Mouse (Mus musculus) heart, embryonic 12.5 days (tissue): Measurements from ENCODE around the gene Kynu. TPM values are rescaled to one million over a fixed set of nuclear protein-coding genes. Genes with fewer than 3 reads are reported as not detected.

Experiments
- ATAC-seq: fragments of 200-750 bp; cut with Nextera tagmentation; 2 replicates; pipeline ENCODE4 v1.8.0; 2017; ENCODE audit warnings: moderate TSS enrichment, moderate library complexity; ENCODE audit not compliant: insufficient number of reproducible peaks, low FRiP score
- H3K27ac ChIP-seq: fragments of 300-500 bp; sonication (generic); 2 replicates; pipeline ENCODE4 v1.5.1; 2016; ENCODE audit warnings: mild to moderate bottlenecking, moderate library complexity; ENCODE audit not compliant: poor library complexity, severe bottlenecking
- H3K27me3 ChIP-seq: fragments of 300-500 bp; sonication (generic); replicated peaks from 2 replicates; pipeline ENCODE4 v1.6.1; 2016; ENCODE audit warnings: mild to moderate bottlenecking, moderate library complexity
- H3K36me3 ChIP-seq: fragments of 300-500 bp; sonication (generic); 2 replicates; pipeline ENCODE4 v1.6.1; 2016; ENCODE audit warnings: mild to moderate bottlenecking, moderate library complexity
- H3K4me1 ChIP-seq: fragments of 300-500 bp; sonication (generic); replicated peaks from 2 replicates; pipeline ENCODE4 v1.6.1; 2016; ENCODE audit warnings: mild to moderate bottlenecking
- H3K4me2 ChIP-seq: fragments of 300-500 bp; sonication (generic); 2 replicates; pipeline ENCODE4 v1.6.1; 2016; ENCODE audit warnings: mild to moderate bottlenecking, moderate library complexity
- H3K4me3 ChIP-seq: fragments of 300-500 bp; sonication (generic); 2 replicates; pipeline ENCODE4 v1.5.1; 2016; ENCODE audit warnings: mild to moderate bottlenecking
- H3K9ac ChIP-seq: fragments of 300-500 bp; sonication (generic); 2 replicates; pipeline ENCODE4 v1.6.1; 2016; ENCODE audit warnings: mild to moderate bottlenecking, moderate library complexity
- H3K9me3 ChIP-seq: fragments of 300-500 bp; sonication (generic); replicated peaks from 2 replicates; pipeline ENCODE4 v1.6.1; 2016; ENCODE audit warnings: mild to moderate bottlenecking, moderate library complexity
- WGBS: fragments of 180-500 bp; shearing (Covaris S2); methylation state at CpG from one replicate; pipeline ENCODE4 v1.1.7; 2016; 5-methylcytosine and 5-hydroxymethylcytosine counted together
- polyA plus RNA-seq: library from polyadenylated mRNA; unstranded; fragments of >200 nt; fragmentation: Nextera tagmentation; extraction: Ambion mirVana; gene quantifications from 2 replicates; pipeline ENCODE4 v1.2.1, GENCODE M21; 2016

Gene Kynu
- not detected in 2 replicates for polyA plus RNA-seq

DNA sequence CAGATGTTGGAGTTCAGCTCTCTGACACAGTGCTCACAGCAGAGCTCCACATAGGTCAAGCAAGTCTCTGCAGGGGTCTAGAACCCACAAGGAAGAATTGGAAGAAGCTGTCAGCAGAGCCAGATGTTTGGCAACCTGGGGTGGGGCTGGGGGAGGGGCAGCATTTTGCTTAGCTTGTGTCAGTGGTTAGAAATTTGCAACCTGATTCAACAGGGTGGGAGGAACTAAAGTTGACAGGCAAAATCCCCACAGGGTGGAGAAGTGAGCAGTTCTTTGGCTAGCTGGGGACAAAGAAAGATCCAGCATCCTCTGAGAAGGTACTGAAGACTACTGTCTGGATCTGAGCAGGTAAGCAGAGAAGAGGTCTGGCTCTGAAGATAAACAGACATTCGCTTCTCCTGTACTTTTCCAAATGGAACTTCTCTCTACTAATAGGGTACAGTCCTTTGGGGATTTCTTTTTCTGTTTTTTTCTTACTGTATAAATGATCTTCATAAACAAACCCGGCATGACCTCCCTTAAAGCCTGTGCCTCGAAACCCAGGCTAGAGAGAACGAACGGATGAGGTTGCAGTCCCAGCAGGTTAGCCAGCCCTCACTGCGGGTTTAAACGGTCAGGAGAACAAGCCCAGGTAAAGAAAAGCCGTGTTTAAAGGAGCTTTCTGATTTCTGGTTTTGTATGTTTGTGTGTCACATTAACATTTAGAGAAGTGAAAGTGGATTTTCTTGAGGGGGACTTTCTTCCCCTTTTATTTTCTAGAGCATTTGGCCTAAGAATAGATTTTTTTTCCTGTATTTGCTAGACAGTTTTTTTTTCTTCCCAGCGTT lies at the start of gene Kynu:
TSS of gene Kynu (plus strand) at position 268 of the 827 bp plus-strand sequence.
- no peak for ATAC-seq
- 33% methylated on average over 9 of the region's 9 CpGs for WGBS

GRCm38 (mm10) chr2:43506182-43506581 lies 48.9 kb upstream of the Kynu start:
- H3K4me1 ChIP-seq: no peaks in the 10 kb centered on the region
- 96% methylated on average over 3 of the region's 3 CpGs for WGBS
- H3K4me3 ChIP-seq: no peak overlapping the region
- no peaks in the 10 kb centered on the region for H3K9me3 ChIP-seq
- H3K27me3 ChIP-seq: no peaks in the 10 kb centered on the region
- H3K4me2 ChIP-seq: no peak overlapping the region
- no peak for ATAC-seq
- no peaks in the 10 kb centered on the region for H3K36me3 ChIP-seq
- no peak overlapping the region for H3K9ac ChIP-seq
- no peak overlapping the region for H3K27ac ChIP-seq

More for the DNA sequence above, at the start of gene Kynu:
- no peak within 1 kb of the TSS for H3K27ac ChIP-seq
- H3K36me3 ChIP-seq: no peaks in the 10 kb centered on the region
- H3K9me3 ChIP-seq: no peaks in the 10 kb centered on the region
- no peak within 1 kb of the TSS for H3K4me3 ChIP-seq
- no peaks in the 10 kb centered on the region for H3K27me3 ChIP-seq
- no peak within 1 kb of the TSS for H3K4me2 ChIP-seq
- H3K9ac ChIP-seq: no peak within 1 kb of the TSS
- H3K4me1 ChIP-seq: no peaks in the 10 kb centered on the region

DNA sequence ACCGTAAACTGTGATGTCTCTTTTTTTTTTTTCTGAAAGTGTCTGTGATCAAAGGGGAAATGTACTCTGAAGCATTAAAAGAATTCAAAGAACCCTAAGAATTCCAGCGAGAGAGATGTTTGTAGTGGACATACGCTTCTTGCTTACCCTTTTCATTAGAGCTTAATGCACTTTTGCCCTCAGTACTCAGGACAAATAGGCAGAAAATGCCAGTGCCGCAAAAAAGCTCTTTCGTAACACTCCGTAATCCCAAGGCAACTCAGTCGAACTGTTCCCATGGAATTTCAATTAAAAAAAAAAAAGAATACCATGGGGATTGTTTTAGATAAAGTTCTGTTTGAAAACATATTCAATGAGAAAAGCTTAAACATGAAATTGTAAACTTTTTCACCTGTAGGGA lies 41.3 kb upstream of the Kynu start:
- Histone ChIP-seq H3K4me3 (no peak overlapping the region), H3K4me2 (no peak overlapping the region), H3K27me3 (no peaks in the 10 kb centered on the region), H3K36me3 (no peaks in the 10 kb centered on the region), H3K4me1 (no peaks in the 10 kb centered on the region), H3K9ac (no peak overlapping the region), H3K9me3 (peaks cover 5% of the 10 kb centered on the region; the same call in 1 of the 2 replicates), H3K27ac (no peak overlapping the region)
- 45% methylated on average over 7 of the region's 7 CpGs for WGBS
- no peak for ATAC-seq

DNA sequence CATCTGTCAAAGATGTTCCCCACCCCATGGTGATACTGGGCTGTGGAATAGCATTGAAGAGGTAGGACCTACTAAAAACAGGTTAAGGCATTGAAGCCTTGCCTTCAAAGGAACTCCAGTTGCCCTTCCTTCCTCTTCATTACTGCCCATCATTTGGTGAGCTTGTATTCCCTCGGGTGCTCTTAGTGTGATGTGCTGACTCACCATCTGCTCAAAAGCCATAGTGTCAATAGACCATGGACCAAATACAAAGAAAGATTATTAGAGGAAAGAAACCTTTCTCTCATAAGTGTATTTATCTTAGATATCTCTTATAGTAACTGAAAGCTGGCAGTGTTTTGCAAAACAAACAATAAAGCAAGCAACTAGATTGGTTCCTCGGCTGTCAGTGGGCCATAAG lies 20.7 kb upstream of the Kynu start:
- H3K9me3 ChIP-seq: no peaks in the 10 kb centered on the region
- no peak overlapping the region for H3K4me3 ChIP-seq
- H3K36me3 ChIP-seq: no peaks in the 10 kb centered on the region
- H3K9ac ChIP-seq: no peak overlapping the region
- no peaks in the 10 kb centered on the region for H3K4me1 ChIP-seq
- no peak overlapping the region for H3K27ac ChIP-seq
- ATAC-seq: no peak
- H3K27me3 ChIP-seq: no peaks in the 10 kb centered on the region
- 67% methylated on average over 2 of the region's 2 CpGs for WGBS
- no peak overlapping the region for H3K4me2 ChIP-seq

GRCm38 (mm10) chr2:43542615-43543014 lies 12.5 kb upstream of the Kynu start:
- ATAC-seq: no peak
- Histone ChIP-seq H3K4me1 (no peaks in the 10 kb centered on the region), H3K27ac (no peak overlapping the region), H3K9ac (no peak overlapping the region), H3K9me3 (no peaks in the 10 kb centered on the region), H3K4me2 (no peak overlapping the region), H3K36me3 (no peaks in the 10 kb centered on the region), H3K4me3 (no peak overlapping the region), H3K27me3 (no peaks in the 10 kb centered on the region)
- 77% methylated on average over 3 of the region's 3 CpGs for WGBS

GRCm38 (mm10) chr2:43545665-43546064 lies 9.5 kb upstream of the Kynu start:
- H3K27ac ChIP-seq: no peak overlapping the region
- ATAC-seq: no peak
- no peaks in the 10 kb centered on the region for H3K4me1 ChIP-seq
- no peaks in the 10 kb centered on the region for H3K36me3 ChIP-seq
- no peak overlapping the region for H3K9ac ChIP-seq
- H3K4me2 ChIP-seq: no peak overlapping the region
- no peak overlapping the region for H3K4me3 ChIP-seq
- no peaks in the 10 kb centered on the region for H3K27me3 ChIP-seq
- no peaks in the 10 kb centered on the region for H3K9me3 ChIP-seq
- whole genome bisulfite sequencing: 67% methylated on average over 3 of the region's 3 CpGs

- WGBS: 71% methylated on average over 1 of the region's 1 CpGs
- no peak for ATAC-seq
- Histone ChIP-seq H3K27ac (no peak overlapping the region), H3K9me3 (no peaks in the 10 kb centered on the region), H3K4me3 (no peak overlapping the region), H3K9ac (no peak overlapping the region), H3K4me2 (no peak overlapping the region), H3K36me3 (no peaks in the 10 kb centered on the region), H3K27me3 (no peaks in the 10 kb centered on the region), H3K4me1 (no peaks in the 10 kb centered on the region)
Measured at GRCm38 (mm10) chr2:43546448-43546847, 8.7 kb upstream of the Kynu start.

DNA sequence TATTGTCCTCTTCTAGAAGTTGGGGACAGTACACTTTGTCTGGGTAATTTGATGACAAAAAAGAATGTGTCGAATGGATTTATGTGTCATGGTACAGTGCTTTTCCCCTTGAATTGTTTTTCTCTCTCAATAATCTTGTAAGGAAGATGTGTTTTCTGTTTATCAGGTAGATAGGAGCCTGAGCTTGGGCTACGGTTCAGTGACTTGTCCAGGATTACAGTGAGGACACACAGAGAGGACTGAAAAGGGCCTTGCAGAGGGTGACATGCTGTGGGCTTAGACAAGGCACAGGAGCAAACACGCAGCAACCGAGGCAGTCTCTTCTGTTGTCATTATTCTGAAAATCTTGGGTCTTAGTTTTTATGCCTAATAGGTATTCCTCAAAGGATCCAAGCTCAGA lies 913 bp upstream of the Kynu start:
- Histone ChIP-seq H3K27ac (no peak overlapping the region), H3K4me2 (no peak overlapping the region), H3K9ac (no peak overlapping the region), H3K36me3 (no peaks in the 10 kb centered on the region), H3K9me3 (no peaks in the 10 kb centered on the region), H3K4me1 (no peaks in the 10 kb centered on the region), H3K27me3 (no peaks in the 10 kb centered on the region), H3K4me3 (no peak overlapping the region)
- ATAC-seq: no peak
- WGBS: 64% methylated on average over 4 of the region's 4 CpGs

DNA sequence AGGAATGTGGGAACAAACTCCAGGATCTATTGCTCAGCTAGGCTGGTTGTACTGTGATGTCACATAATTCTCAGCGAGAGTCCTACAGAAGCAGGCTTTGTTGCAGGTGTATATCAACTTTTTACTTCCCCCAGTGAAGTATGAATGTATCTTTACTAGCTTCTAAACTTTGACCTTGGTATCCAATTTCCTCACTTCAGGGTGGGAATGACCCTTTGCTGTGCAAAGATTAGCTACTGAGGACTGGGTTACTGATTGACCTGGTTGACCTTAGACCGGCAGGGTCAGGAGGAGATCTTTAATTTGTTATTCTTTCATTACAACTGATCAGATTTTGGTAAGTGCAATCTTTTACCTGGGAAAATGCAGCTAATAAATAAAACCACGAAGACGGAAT lies 758 bp downstream of the Kynu start:
- H3K4me2 ChIP-seq: no peak overlapping the region
- no peaks in the 10 kb centered on the region for H3K27me3 ChIP-seq
- H3K9ac ChIP-seq: no peak overlapping the region
- H3K36me3 ChIP-seq: no peaks in the 10 kb centered on the region
- ATAC-seq: no peak
- WGBS: 68% methylated on average over 4 of the region's 4 CpGs
- H3K4me1 ChIP-seq: no peaks in the 10 kb centered on the region
- H3K4me3 ChIP-seq: no peak overlapping the region
- H3K9me3 ChIP-seq: no peaks in the 10 kb centered on the region
- H3K27ac ChIP-seq: no peak overlapping the region

DNA sequence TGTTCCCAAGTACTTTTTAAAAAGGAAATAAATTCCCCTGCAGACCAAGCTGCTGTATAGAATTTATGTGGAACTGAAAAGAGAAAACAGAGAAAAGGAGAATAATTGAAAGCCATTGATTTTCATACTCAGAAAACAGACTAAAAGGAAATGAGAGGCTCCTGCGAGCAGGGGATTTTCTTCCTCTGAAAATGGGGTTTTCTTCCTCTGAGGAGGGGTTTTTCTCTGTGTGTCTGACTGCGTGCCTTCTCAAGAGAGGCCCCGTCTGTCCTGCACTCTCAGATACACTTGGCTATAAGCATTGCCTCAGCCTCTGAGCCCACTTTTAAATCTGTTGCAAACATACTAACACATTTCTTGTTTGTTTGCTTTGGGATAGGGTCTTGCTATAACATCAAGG lies 1.9 kb downstream of the Kynu start:
- 75% methylated on average over 3 of the region's 3 CpGs for WGBS
- H3K4me1 ChIP-seq: no peaks in the 10 kb centered on the region
- no peak overlapping the region for H3K27ac ChIP-seq
- no peak for ATAC-seq
- H3K9ac ChIP-seq: no peak overlapping the region
- no peaks in the 10 kb centered on the region for H3K9me3 ChIP-seq
- no peaks in the 10 kb centered on the region for H3K36me3 ChIP-seq
- no peak overlapping the region for H3K4me2 ChIP-seq
- H3K27me3 ChIP-seq: no peaks in the 10 kb centered on the region
- no peak overlapping the region for H3K4me3 ChIP-seq

DNA sequence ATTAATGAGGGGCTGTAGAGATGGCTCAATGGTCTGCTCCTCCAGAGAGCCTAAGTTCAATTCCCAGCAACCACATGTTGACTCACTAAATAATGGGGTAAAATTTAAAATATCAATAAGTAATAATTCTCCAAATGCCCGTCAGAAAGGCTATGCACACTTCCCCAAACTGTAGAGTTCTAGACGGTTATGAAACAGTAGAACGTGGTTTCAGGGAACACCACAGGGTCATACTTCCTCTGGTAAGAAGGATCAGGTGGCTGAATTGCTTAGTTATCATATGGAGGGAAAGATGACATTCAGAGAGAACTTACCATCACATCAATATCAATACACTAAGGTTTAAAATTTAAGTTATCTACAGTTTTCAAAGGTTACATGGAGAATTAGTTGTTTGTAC lies 6.1 kb downstream of the Kynu start:
- WGBS: 77% methylated on average over 3 of the region's 3 CpGs
- no peak overlapping the region for H3K4me3 ChIP-seq

GRCm38 (mm10) chr2:43562779-43563178 lies 7.7 kb downstream of the Kynu start:
- Histone ChIP-seq H3K4me3 (no peak overlapping the region), H3K36me3 (no peaks in the 10 kb centered on the region), H3K4me2 (no peak overlapping the region), H3K9me3 (no peaks in the 10 kb centered on the region), H3K4me1 (no peaks in the 10 kb centered on the region), H3K27ac (no peak overlapping the region), H3K9ac (no peak overlapping the region), H3K27me3 (no peaks in the 10 kb centered on the region)
- ATAC-seq: no peak
- 89% methylated on average over 9 of the region's 9 CpGs for WGBS

More for the DNA sequence above, 6.1 kb downstream of the Kynu start:
- Histone ChIP-seq H3K27ac (no peak overlapping the region), H3K27me3 (no peaks in the 10 kb centered on the region), H3K4me1 (no peaks in the 10 kb centered on the region), H3K9ac (no peak overlapping the region), H3K4me2 (no peak overlapping the region), H3K9me3 (no peaks in the 10 kb centered on the region), H3K36me3 (no peaks in the 10 kb centered on the region)
- ATAC-seq: no peak
